Mouse (Mus musculus) liver, postnatal 0 days (tissue): ENCODE data around the gene Sugp1.

Experiments used
- CTCF ChIP-seq: sonication (generic); IDR thresholded peaks from 2 replicates; pipeline ENCODE4 v1.5.1; 2016; ENCODE audit warnings: antibody characterized with exemption, low read depth
- EP300 ChIP-seq: IDR thresholded peaks from 2 replicates; pipeline ENCODE4 v1.6.1; 2016; ENCODE audit warnings: antibody characterized with exemption, low read depth, mild to moderate bottlenecking

DNA sequence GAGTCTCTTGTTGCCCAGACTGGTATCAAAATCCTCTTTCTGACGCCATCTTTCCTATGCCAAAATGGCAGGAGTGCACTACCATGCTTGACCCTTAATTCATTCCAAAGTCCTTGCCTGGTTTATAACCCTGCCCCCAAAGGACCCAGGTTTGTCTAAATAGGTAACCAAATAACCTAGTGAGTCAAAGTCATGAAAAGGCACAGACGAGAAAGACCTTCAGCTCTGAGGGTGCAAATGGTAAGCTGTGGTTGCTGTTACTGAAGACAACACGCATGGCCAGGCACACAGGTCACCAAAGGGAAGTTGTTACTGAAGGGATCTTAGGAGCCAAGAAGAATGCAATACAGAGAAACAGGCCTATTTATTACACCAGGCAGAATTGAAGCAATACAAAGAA lies 43.9 kb upstream of the Sugp1 start:
- TF ChIP-seq CTCF (no peak), EP300 (no peak)
